Mouse (Mus musculus): ENCODE measurements around the gene Adgrl2.

DNA sequence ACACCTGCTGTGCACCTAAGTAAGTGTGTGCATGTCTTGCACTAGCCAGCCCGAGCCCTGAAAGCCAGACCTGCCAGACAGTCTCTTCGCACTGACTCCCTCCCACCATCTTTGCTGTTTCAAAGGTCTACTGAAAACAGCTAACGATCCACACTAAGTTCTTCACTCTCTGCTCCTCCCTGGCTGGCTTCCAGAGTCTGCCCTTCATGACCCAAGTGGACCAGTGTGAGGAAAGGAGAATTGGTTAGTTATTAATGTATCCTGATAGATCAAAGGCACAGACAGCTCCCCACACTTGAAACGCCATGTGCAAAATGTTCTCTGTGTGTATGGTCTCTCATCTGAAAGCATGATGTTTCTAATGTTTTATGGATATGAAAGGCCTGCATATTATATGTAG is 103.4 kb downstream of the Adgrl2 start:
- TF ChIP-seq CTCF (IDR thresholded peaks at IDR 0.05; ENCODE audit: low read depth), result no peak
- TF ChIP-seq EP300 (IDR thresholded peaks at IDR 0.05; ENCODE audit: low read depth), result no peak
